Mouse (Mus musculus) megakaryocyte, embryonic 14.5 days (primary cell): ENCODE data around the gene Eif4e2. TPM values are rescaled to one million over a fixed set of nuclear protein-coding genes. Genes with fewer than 3 reads are reported as not detected.

Experiments used
- H3K27me3 ChIP-seq: replicated peaks from 2 replicates; pipeline ENCODE3; 2012; ENCODE audit warnings: inconsistent platforms
- H3K36me3 ChIP-seq: replicated peaks from 2 replicates; pipeline ENCODE3; 2012; ENCODE audit warnings: low read length, inconsistent platforms, mixed read lengths
- H3K4me1 ChIP-seq: 2 replicates; pipeline ENCODE4 v1.6.1; 2012; ENCODE audit warnings: inconsistent platforms
- H3K4me3 ChIP-seq: replicated peaks from 2 replicates; pipeline ENCODE3; 2012; ENCODE audit warnings: moderate library complexity, mild to moderate bottlenecking, inconsistent platforms
- H3K9me3 ChIP-seq: 2 replicates; pipeline ENCODE4 v1.6.1; 2012; ENCODE audit warnings: inconsistent platforms
- FLI1 ChIP-seq: IDR thresholded peaks from 2 replicates; pipeline ENCODE4 v1.6.1; 2012; ENCODE audit warnings: low read length, inconsistent platforms, mixed read lengths
- GATA1 ChIP-seq: IDR thresholded peaks from 3 replicates; pipeline ENCODE4 v1.6.1; 2012; ENCODE audit warnings: mixed read lengths, low read length, inconsistent platforms, borderline replicate concordance
- polyA plus RNA-seq: library from polyadenylated mRNA; stranded (reverse); fragments of >175 nt; gene quantifications from 2 replicates; pipeline ENCODE4 v1.2.3, GENCODE M21; 2012; ENCODE audit warnings: low replicate concordance; ENCODE audit not compliant: insufficient read depth

Gene Eif4e2
- polyA plus RNA-seq, 1 experiment: 24.1 TPM

DNA sequence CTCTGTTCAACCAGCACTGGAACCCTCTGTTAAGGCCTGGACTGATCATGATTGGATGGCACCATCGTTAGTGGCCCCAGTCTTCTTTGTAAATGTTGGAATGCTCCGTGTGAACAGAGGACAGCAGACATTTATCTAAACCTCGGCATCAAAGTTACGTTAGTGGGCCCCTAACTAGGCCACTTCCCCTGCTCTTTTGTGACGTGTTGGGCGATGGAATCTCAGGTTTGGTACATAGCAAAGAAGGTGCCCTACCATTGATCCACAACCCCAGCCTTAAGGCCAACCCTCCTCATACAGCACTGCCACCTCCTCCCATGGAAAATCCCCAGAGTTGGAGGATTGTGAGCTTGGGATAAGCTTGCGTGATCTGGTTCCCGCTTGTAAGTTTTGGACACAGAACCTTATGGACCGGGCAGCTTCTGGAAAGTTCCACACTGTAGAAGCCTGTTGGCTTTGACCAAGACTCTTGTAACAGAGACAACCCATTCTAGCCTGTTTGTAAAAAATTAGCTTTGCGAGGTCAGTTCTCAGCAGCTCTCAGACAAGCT is 69.8 kb downstream of the Eif4e2 start:
- Histone ChIP-seq H3K27me3 (peaks cover 47% of the 10 kb centered on the region), H3K4me3 (no peak overlapping the region), H3K4me1 (peaks cover 8% of the 10 kb centered on the region), H3K36me3 (no peaks in the 10 kb centered on the region), H3K9me3 (peaks cover 17% of the 10 kb centered on the region)
- TF ChIP-seq FLI1 (no peak), GATA1 (no peak)

DNA sequence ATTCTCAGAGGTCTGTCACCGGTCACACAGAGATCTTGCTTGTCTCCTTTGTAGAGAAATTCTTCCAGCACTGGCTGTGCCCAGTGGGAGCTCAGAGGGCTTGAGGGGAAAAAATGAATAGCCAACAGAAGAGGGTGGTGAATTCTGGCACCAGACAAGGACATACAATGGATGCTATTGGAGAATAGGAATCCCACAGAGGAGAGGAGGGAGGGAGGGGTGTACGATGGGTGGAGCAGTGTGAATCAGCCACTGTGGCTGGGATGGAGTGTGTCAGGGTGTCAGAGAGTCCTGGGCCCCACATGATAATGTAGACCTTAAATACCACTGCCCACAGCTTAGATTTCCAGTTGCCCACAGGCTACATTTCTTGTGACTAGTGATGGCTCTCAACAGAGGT is 73.4 kb downstream of the Eif4e2 start:
- H3K4me3 ChIP-seq: no peak overlapping the region
- peaks cover 11% of the 10 kb centered on the region for H3K9me3 ChIP-seq
- H3K36me3 ChIP-seq: no peaks in the 10 kb centered on the region
- H3K27me3 ChIP-seq: peaks cover 63% of the 10 kb centered on the region
- H3K4me1 ChIP-seq: peaks cover 3% of the 10 kb centered on the region
- TF ChIP-seq FLI1: no peak
- TF ChIP-seq GATA1: no peak

Other genes starting within 250 kb of the Eif4e2 start
- not detected in 2 replicates for gene Alppl2, start 124.0 kb upstream of the Eif4e2 start, polyA plus RNA-seq
- gene Alpi, start 112.3 kb upstream of the Eif4e2 start, polyA plus RNA-seq: not detected in 2 replicates
- not detected in 2 replicates for gene Akp3, start 88.9 kb upstream of the Eif4e2 start, polyA plus RNA-seq
- not detected in 2 replicates for gene Ecel1, start 57.4 kb upstream of the Eif4e2 start, polyA plus RNA-seq
- gene Prss56, start 30.6 kb upstream of the Eif4e2 start, polyA plus RNA-seq: not detected in 2 replicates
- gene Chrnd, start 23.3 kb upstream of the Eif4e2 start, polyA plus RNA-seq: not detected in 2 replicates
- gene Chrng, start 9.3 kb upstream of the Eif4e2 start, polyA plus RNA-seq: not detected in 2 replicates
- gene Efhd1, start 50.4 kb downstream of the Eif4e2 start, polyA plus RNA-seq: 0.10 TPM in 1 of 2 replicates, not detected in the other
- 4.7 and 10.4 TPM in 2 replicates for gene Gigyf2, start 113.1 kb downstream of the Eif4e2 start, polyA plus RNA-seq
- not detected in 2 replicates for gene Kcnj13, start 180.8 kb downstream of the Eif4e2 start, polyA plus RNA-seq